Mouse (Mus musculus) liver, embryonic 14.5 days (tissue): Measurements from ENCODE around the gene Med26.

Experiments
- CTCF ChIP-seq: IDR thresholded peaks from 2 replicates; pipeline ENCODE4 v1.5.1; 2016; ENCODE audit warnings: antibody characterized with exemption, low read depth, control low read depth
- EP300 ChIP-seq: IDR thresholded peaks from 2 replicates; pipeline ENCODE4 v1.6.1; 2016; ENCODE audit warnings: antibody characterized with exemption, low read depth

DNA sequence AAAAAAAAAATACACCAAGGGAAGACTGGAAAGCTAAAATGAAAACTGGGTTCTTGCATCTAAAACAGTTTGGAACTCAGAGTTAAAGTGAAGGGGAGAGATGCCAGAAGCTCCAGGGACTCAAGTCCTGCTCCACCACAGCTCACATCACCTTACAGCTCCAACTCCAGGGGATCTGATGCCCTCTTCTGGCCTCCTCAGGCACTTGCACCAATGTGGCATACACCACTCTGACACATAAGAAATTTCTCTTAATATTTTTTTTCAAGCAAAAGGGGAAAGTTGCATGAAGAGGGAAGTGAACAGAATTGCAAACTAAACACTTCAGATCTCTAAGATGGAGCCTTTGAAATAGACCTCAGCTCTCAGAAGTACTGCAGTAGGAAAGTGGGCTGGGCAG is 8.8 kb downstream of the Med26 start:
- peak; percentile 61 for TF ChIP-seq CTCF
- no peak for TF ChIP-seq EP300
